Mouse (Mus musculus): ENCODE results near the gene Prr22. TPM values are rescaled to one million over a fixed set of nuclear protein-coding genes. Genes with fewer than 3 reads are reported as not detected.

Prr22 gene
- not detected for polyA plus RNA-seq (2014; fragmentation: Illumina TruSeq; extraction: RNeasy Lipid Tissue Mini Kit (QIAGEN cat#74804); ENCODE audit: low read depth, low replicate concordance)

DNA sequence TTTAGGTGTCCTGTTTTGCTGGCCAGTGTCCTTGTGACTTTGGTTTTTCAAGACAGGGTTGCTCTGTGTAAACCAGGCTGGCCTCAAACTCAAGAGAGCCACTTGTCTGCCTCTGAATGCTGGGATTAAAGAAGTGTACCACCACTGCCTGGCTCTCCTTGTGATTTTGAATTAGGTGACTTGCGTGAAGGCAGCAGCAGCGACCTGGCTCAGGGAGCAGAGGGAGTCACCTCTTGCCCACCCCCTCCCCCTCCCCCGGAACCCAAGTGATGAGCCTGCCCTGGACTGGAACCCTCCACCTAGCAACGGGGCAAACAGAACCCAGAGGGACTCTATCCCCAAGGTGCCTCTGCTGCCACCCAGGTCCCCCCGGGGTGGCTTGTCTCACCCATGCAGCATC lies at the start of gene Prr22:
TSS of gene Prr22 (plus strand) at position 301 of the 400 bp plus-strand sequence.

DNA sequence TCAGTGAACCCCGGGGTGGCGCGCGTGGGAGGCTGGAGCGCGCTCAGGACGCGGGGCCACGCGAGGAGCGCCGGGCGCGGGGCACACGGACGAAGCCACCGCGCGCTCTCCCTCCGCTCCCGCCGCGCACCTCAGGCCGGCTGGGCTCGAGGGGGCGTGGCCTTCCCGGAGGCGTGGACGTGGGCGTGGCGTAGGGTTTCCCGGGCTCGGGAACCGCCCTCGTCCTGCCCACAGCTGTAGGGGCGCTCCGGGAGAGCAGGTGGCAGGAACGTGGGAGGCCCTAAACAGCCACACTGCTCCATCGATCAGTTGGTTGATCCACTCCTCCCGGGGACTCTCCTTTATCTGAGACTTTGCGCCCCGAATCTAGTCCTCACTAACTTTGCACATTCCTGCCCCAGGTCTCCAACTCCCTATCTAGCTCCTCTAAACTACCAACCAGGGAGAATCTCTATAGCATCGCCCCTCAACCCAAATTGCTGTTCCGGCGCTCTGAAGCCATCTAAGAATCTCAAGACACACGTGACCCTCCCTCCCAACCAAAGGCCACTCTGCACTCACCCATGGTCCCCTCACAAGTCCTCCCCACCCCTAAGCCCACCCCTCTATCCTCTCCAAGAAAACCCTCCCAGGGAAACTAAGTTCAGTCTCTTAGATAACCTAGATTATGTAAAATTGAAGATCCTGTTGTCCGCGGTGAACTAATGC lies 12.5 kb upstream of the Prr22 start, which contains the start of gene Nrtn:
TSS of gene Nrtn (minus strand) at position 115 of the 708 bp plus-strand sequence.

DNA sequence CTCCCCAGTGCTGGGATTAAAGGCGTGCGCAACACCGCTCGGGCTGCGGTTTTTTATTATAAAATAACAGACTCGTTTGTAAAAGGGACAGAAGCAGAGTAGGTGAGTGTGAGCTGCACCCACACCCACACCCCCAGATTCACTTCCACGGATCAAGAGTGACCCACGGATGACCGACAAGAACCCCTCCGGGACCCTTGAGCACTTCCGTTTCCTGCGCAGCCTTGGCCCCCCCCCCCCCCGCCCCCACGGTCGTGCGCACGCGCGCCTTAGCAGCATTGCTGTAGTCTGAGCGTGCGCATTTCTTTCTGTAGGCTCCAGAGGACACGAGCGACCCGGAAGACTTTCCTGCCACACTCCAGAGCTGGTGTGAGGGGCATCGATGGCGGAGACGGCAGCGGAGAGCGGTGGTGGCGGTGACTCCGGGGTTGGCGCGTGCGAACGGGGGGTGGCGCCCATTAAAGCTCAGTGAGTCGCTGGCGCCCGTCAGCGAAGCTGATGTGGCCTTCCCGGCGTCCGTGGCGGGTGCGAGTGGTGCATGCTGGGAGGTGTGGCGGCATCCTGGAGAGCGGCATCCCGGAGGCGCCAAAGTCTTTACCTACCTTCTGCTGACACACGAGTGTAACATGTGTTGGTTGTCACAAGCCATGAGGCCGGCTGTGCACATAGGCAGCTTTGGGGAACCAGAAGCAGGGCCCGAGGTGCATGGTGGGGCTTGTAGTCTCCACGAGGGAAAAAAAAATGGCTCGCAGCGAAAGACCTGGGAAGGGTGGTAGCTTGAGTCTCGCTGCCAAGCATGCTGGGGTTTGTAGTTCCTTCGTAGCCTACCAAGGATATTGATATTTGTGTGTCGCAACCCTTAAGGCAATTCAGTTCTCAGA lies 5.3 kb upstream of the Prr22 start, which contains the start of gene Dus3l:
TSS of gene Dus3l (plus strand) at position 284 of the 881 bp plus-strand sequence.

Other genes with a start within 250 kb of the Prr22 start
- gene Gm20219, start 215.9 kb upstream of the Prr22 start, polyA plus RNA-seq (2014; fragmentation: Illumina TruSeq; extraction: RNeasy Lipid Tissue Mini Kit (QIAGEN cat#74804); ENCODE audit: low read depth, low replicate concordance): not detected
- gene Safb2, start 185.7 kb upstream of the Prr22 start, polyA plus RNA-seq (2014; fragmentation: Illumina TruSeq; extraction: RNeasy Lipid Tissue Mini Kit (QIAGEN cat#74804); ENCODE audit: low read depth, low replicate concordance): 22.4 TPM
- gene Safb, start 185.4 kb upstream of the Prr22 start, polyA plus RNA-seq (2014; fragmentation: Illumina TruSeq; extraction: RNeasy Lipid Tissue Mini Kit (QIAGEN cat#74804); ENCODE audit: low read depth, low replicate concordance): 7.8 TPM
- 30.1 TPM for gene 2410015M20Rik, start 160.5 kb upstream of the Prr22 start, polyA plus RNA-seq (2014; fragmentation: Illumina TruSeq; extraction: RNeasy Lipid Tissue Mini Kit (QIAGEN cat#74804); ENCODE audit: low read depth, low replicate concordance)
- gene Rpl36, start 156.8 kb upstream of the Prr22 start, polyA plus RNA-seq (2014; fragmentation: Illumina TruSeq; extraction: RNeasy Lipid Tissue Mini Kit (QIAGEN cat#74804); ENCODE audit: low read depth, low replicate concordance): not detected
- 10.4 TPM for gene Lonp1, start 143.4 kb upstream of the Prr22 start, polyA plus RNA-seq (2014; fragmentation: Illumina TruSeq; extraction: RNeasy Lipid Tissue Mini Kit (QIAGEN cat#74804); ENCODE audit: low read depth, low replicate concordance)
- 0.53 TPM for gene Catsperd, start 142.1 kb upstream of the Prr22 start, polyA plus RNA-seq (2014; fragmentation: Illumina TruSeq; extraction: RNeasy Lipid Tissue Mini Kit (QIAGEN cat#74804); ENCODE audit: low read depth, low replicate concordance)
- 1.4 TPM for gene Ranbp3, start 97.0 kb upstream of the Prr22 start, polyA plus RNA-seq (2014; fragmentation: Illumina TruSeq; extraction: RNeasy Lipid Tissue Mini Kit (QIAGEN cat#74804); ENCODE audit: low read depth, low replicate concordance)
- not detected for gene Ndufa11, start 52.5 kb upstream of the Prr22 start, polyA plus RNA-seq (2014; fragmentation: Illumina TruSeq; extraction: RNeasy Lipid Tissue Mini Kit (QIAGEN cat#74804); ENCODE audit: low read depth, low replicate concordance)
- gene Vmac, start 52.2 kb upstream of the Prr22 start, polyA plus RNA-seq (2014; fragmentation: Illumina TruSeq; extraction: RNeasy Lipid Tissue Mini Kit (QIAGEN cat#74804); ENCODE audit: low read depth, low replicate concordance): 6.5 TPM
- gene Nrtn, start 12.7 kb upstream of the Prr22 start, polyA plus RNA-seq (2014; fragmentation: Illumina TruSeq; extraction: RNeasy Lipid Tissue Mini Kit (QIAGEN cat#74804); ENCODE audit: low read depth, low replicate concordance): not detected
- gene Dus3l, start 5.5 kb upstream of the Prr22 start, polyA plus RNA-seq (2014; fragmentation: Illumina TruSeq; extraction: RNeasy Lipid Tissue Mini Kit (QIAGEN cat#74804); ENCODE audit: low read depth, low replicate concordance): 0.64 TPM
- not detected for gene Rfx2, start 60.8 kb downstream of the Prr22 start, polyA plus RNA-seq (2014; fragmentation: Illumina TruSeq; extraction: RNeasy Lipid Tissue Mini Kit (QIAGEN cat#74804); ENCODE audit: low read depth, low replicate concordance)
- gene Acsbg2, start 104.2 kb downstream of the Prr22 start, polyA plus RNA-seq (2014; fragmentation: Illumina TruSeq; extraction: RNeasy Lipid Tissue Mini Kit (QIAGEN cat#74804); ENCODE audit: low read depth, low replicate concordance): not detected
- gene 1700061G19Rik, start 105.2 kb downstream of the Prr22 start, polyA plus RNA-seq (2014; fragmentation: Illumina TruSeq; extraction: RNeasy Lipid Tissue Mini Kit (QIAGEN cat#74804); ENCODE audit: low read depth, low replicate concordance): not detected
- gene Mllt1, start 165.2 kb downstream of the Prr22 start, polyA plus RNA-seq (2014; fragmentation: Illumina TruSeq; extraction: RNeasy Lipid Tissue Mini Kit (QIAGEN cat#74804); ENCODE audit: low read depth, low replicate concordance): 0.77 TPM
- gene Acer1, start 211.9 kb downstream of the Prr22 start, polyA plus RNA-seq (2014; fragmentation: Illumina TruSeq; extraction: RNeasy Lipid Tissue Mini Kit (QIAGEN cat#74804); ENCODE audit: low read depth, low replicate concordance): not detected
- 4.0 TPM for gene Clpp, start 220.1 kb downstream of the Prr22 start, polyA plus RNA-seq (2014; fragmentation: Illumina TruSeq; extraction: RNeasy Lipid Tissue Mini Kit (QIAGEN cat#74804); ENCODE audit: low read depth, low replicate concordance)
- 2.8 TPM for gene Alkbh7, start 227.1 kb downstream of the Prr22 start, polyA plus RNA-seq (2014; fragmentation: Illumina TruSeq; extraction: RNeasy Lipid Tissue Mini Kit (QIAGEN cat#74804); ENCODE audit: low read depth, low replicate concordance)
- gene Pspn, start 229.8 kb downstream of the Prr22 start, polyA plus RNA-seq (2014; fragmentation: Illumina TruSeq; extraction: RNeasy Lipid Tissue Mini Kit (QIAGEN cat#74804); ENCODE audit: low read depth, low replicate concordance): not detected
- 2.1 TPM for gene Gtf2f1, start 241.0 kb downstream of the Prr22 start, polyA plus RNA-seq (2014; fragmentation: Illumina TruSeq; extraction: RNeasy Lipid Tissue Mini Kit (QIAGEN cat#74804); ENCODE audit: low read depth, low replicate concordance)
- not detected for gene Gm17949, start 241.2 kb downstream of the Prr22 start, polyA plus RNA-seq (2014; fragmentation: Illumina TruSeq; extraction: RNeasy Lipid Tissue Mini Kit (QIAGEN cat#74804); ENCODE audit: low read depth, low replicate concordance)

All from liver, adult 10 weeks (tissue).